Mouse (Mus musculus): Measurements from ENCODE around the gene Ensa. TPM values are rescaled to one million over a fixed set of nuclear protein-coding genes. Genes with fewer than 3 reads are reported as not detected.
A peak's percentile ranks its signal among the peaks of the same experiment; 100 is the strongest.
"Not testable (repeated sequence)": the region's sequence is repeated elsewhere in the genome, so short reads cannot be mapped to it uniquely, and the experiment has no call there.

The Ensa gene
- polyA plus RNA-seq, 1 experiment from 2014 or later = 46.5 TPM

DNA sequence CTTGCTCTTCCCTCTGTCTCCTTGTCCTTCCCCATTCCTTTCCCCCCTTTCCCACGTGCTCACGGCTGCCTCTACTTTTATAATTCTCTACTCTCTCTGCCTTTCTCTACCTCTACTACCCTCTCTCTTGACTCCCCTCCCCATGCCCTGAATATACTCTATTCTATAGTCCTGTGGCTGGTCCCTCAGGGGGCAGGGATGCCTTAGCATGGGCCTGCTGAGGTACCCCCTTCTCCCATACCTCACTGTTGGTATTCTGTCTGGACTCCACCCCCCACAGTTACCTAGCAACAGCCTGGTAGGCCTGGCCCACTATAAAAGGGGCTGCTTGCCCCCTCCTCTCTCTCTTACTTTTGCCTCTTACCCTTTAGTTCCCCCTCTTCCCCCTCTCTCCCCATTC, 1.2 kb upstream of the Ensa start:
- no peak overlapping the region for H3K27ac ChIP-seq (replicated peaks)
- H3K36me3 ChIP-seq = peaks cover 42% of the 10 kb centered on the region
- H3K9ac ChIP-seq = no peak overlapping the region
- ATAC-seq (ENCODE audit: extremely low read depth, insufficient number of reproducible peaks, low FRiP score, low TSS enrichment) = no peak
- peaks cover 15% of the 10 kb centered on the region for H3K4me1 ChIP-seq
- H3K9me3 ChIP-seq = no peaks in the 10 kb centered on the region
- no peaks in the 10 kb centered on the region for H3K27me3 ChIP-seq (replicated peaks)
- no peak overlapping the region for H3K4me2 ChIP-seq
- WGBS = 69% methylated on average over 2 of the region's 2 CpGs
- H3K4me3 ChIP-seq = no peak overlapping the region

DNA sequence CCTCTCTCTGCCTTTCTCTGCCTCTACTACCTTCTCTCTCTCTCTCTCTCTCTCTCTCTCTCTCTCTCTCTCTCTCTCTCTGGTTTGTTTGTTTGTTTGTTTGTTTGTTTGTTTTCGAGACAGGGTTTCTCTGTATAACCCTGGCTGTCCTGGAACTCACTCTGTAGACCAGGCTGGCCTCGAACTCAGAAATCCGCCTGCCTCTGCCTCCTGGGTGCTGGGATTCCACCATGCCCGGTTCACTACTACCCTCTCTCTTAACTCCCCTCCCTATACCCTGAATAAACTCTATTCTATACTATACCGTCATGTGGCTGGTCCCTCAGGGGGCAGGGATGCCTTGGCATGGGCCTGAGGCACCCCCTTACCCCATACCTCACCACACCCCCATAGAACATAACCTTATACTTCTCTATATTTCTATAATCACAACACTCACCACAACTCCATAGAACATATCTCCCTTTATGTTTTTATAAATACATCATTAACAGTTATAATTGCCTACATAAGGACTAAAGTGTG, 740 bp upstream of the Ensa start:
- WGBS = 73% methylated on average over 5 of the region's 5 CpGs

DNA sequence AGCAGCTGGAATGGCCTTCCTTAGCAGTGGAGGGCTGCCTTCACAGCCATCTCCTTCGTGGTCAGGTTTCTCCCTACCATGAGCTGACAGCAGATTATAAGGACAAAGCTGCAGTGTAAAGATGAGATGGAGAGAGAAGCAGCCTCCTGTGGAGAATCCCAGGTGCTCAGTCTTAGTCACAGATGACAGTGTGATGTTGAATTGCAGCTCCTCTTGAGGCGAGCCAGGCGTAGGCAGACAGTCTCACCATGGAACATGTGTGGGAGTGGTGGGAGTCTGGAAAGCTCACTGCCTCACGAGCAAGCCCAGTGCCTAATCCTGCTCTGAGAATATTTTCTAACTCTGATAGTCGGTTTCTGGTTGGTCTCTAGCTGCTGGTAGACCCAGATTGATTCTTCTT, 3.0 kb downstream of the Ensa start:
- no peak for ATAC-seq (ENCODE audit: extremely low read depth, insufficient number of reproducible peaks, low FRiP score, low TSS enrichment)
- Histone ChIP-seq H3K27me3 (replicated peaks) (no peaks in the 10 kb centered on the region), H3K4me1 (peaks cover 26% of the 10 kb centered on the region), H3K36me3 (peaks cover 66% of the 10 kb centered on the region), H3K4me2 (no peak overlapping the region), H3K4me3 (no peak overlapping the region), H3K27ac (replicated peaks) (no peak overlapping the region), H3K9me3 (no peaks in the 10 kb centered on the region), H3K9ac (no peak overlapping the region)
- 73% methylated on average over 5 of the region's 5 CpGs for WGBS

More for the DNA sequence above, 740 bp upstream of the Ensa start:
- Histone ChIP-seq H3K4me1 (peaks cover 15% of the 10 kb centered on the region), H3K4me2 (peak overlapping the region; percentile 70), H3K4me3 (peak overlapping the region; percentile 71), H3K36me3 (peaks cover 43% of the 10 kb centered on the region), H3K27ac (replicated peaks) (peak overlapping the region; percentile 83), H3K9ac (peak overlapping the region; percentile 81)
- H3K9me3 ChIP-seq; ATAC-seq (ENCODE audit: extremely low read depth, insufficient number of reproducible peaks, low FRiP score, low TSS enrichment); H3K27me3 ChIP-seq (replicated peaks): not testable (repeated sequence)

DNA sequence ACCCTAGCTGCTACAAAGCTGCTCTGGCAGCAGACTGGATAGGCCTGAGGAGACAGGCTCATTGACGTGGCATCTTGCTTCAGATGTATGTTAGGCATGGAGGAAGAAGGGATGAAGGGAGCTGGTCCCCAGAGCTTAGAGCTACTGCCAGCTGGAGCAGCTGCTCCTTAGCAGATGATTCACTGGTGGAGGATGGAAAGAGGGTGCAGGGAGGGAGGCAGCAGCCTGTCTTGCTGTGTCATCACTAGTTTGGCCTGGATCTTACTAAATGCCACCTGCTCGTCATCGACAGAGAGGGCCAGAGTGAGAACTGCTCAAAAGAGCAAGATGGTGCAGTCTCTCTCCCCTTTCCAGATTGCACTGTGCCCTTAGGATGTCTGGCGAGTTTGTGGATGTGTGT, 5.0 kb downstream of the Ensa start:
- no peaks in the 10 kb centered on the region for H3K27me3 ChIP-seq (replicated peaks)
- no peak overlapping the region for H3K9ac ChIP-seq
- no peak for ATAC-seq (ENCODE audit: extremely low read depth, insufficient number of reproducible peaks, low FRiP score, low TSS enrichment)
- peaks cover 86% of the 10 kb centered on the region for H3K36me3 ChIP-seq
- 82% methylated on average over 4 of the region's 4 CpGs for WGBS
- H3K4me1 ChIP-seq = peaks cover 27% of the 10 kb centered on the region
- H3K27ac ChIP-seq (replicated peaks) = no peak overlapping the region
- H3K4me2 ChIP-seq = no peak overlapping the region
- H3K4me3 ChIP-seq = no peak overlapping the region
- H3K9me3 ChIP-seq = no peaks in the 10 kb centered on the region

DNA sequence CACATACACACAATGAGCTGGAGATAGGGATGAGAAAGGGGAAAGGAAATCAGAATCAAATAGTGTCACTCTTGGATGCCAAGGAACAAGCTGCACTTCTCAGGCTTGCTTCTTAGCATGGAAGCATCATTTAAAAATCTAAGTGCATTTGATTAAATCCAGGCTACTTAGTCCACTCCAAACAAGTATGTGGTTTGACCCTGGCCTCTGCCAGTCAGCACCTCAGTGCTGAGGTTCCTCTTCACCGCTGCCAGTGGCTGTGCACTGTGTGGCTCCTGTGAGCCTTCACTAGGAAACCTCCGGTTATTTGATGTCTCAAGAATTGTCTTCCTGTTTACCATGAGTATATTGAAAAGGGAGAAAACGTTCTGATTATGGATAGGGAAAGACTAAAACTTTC, 6.1 kb downstream of the Ensa start:
- H3K9ac ChIP-seq = no peak overlapping the region
- H3K27ac ChIP-seq (replicated peaks) = no peak overlapping the region
- 71% methylated on average over 3 of the region's 3 CpGs for WGBS
- H3K4me1 ChIP-seq = peaks cover 23% of the 10 kb centered on the region
- no peaks in the 10 kb centered on the region for H3K27me3 ChIP-seq (replicated peaks)
- peaks cover 97% of the 10 kb centered on the region for H3K36me3 ChIP-seq
- H3K9me3 ChIP-seq = no peaks in the 10 kb centered on the region
- no peak overlapping the region for H3K4me2 ChIP-seq
- ATAC-seq (ENCODE audit: extremely low read depth, insufficient number of reproducible peaks, low FRiP score, low TSS enrichment) = no peak
- no peak overlapping the region for H3K4me3 ChIP-seq

DNA sequence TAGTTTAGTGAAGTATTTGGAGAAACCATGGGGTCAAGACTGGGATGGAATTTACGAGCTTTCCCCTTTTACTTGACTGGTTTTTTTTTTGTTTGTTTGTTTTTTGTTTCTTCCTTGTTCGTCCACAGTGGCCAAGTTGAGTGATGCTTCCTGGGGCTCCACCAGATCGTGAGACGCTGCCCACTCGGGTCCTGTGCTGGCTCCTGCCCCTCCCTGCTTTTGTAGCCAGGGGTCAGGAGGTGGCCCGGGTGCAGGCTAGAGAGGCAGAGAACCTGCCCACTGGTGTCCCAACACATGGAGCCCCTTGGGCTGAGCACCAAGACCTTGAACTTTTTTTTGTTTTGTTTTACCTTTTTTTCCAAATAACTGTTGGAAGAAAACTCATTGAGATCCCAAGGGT, 6.5 kb downstream of the Ensa start:
- Histone ChIP-seq H3K4me2 (no peak overlapping the region), H3K36me3 (peaks cover 100% of the 10 kb centered on the region), H3K27ac (replicated peaks) (no peak overlapping the region), H3K4me3 (no peak overlapping the region), H3K4me1 (peaks cover 22% of the 10 kb centered on the region), H3K27me3 (replicated peaks) (no peaks in the 10 kb centered on the region), H3K9me3 (no peaks in the 10 kb centered on the region), H3K9ac (no peak overlapping the region)
- ATAC-seq (ENCODE audit: extremely low read depth, insufficient number of reproducible peaks, low FRiP score, low TSS enrichment) = no peak
- 69% methylated on average over 6 of the region's 6 CpGs for WGBS

DNA sequence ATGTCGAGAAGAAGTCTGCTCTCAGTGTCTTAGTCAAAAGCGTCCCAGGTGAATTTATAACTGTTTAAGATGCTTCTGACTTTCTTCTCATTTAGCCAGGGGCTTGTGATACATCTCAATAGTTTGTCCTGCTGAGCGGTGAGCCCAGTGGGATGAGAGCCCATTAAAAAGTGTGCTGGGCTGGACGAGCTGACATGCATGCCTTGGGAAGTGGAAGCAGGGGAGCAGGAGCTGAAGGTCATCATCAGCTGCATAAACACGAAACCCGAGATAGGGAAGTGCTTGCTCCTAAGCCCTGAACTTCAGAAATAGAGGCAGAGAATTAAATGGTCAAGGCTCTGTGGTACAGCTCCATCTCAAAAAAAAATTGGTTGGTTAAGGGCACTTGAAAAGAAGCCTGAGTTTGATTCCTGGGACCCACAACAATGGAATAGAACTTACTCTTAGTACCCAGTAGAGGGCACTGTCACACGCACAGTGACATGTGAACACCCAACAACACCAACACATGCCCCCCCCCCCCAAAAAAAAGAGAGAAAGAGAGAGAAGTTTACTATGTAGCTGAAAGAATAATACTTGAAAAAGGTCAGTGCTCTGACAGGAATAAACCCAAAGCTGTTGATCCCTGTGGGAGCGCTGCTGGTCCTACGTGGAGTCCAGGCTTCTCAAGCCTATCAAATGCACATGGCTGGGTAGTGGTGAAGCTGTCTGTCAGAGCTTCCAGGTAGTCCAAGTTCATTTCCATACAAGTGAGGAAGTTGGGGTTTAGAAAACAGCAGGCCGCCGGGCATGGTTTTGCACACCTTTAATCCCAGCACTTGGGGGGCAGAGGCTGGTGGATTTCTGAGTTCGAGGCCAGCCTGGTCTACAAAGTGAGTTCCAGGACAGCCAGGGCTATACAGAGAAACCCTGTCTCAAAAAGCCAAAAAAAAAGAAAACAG, 8.1 kb downstream of the Ensa start:
- 60% methylated on average over 12 of the region's 12 CpGs for WGBS
- peaks cover 100% of the 10 kb centered on the region for H3K36me3 ChIP-seq
- no peaks in the 10 kb centered on the region for H3K9me3 ChIP-seq
- H3K27me3 ChIP-seq (replicated peaks) = no peaks in the 10 kb centered on the region
- H3K4me1 ChIP-seq = peaks cover 16% of the 10 kb centered on the region
- peak overlapping the region; percentile 42; the same call in 1 of the 2 replicates for H3K9ac ChIP-seq
- peak overlapping the region; percentile 60 for H3K27ac ChIP-seq (replicated peaks)
- ATAC-seq (ENCODE audit: extremely low read depth, insufficient number of reproducible peaks, low FRiP score, low TSS enrichment) = no peak
- no peak overlapping the region for H3K4me3 ChIP-seq
- no peak overlapping the region for H3K4me2 ChIP-seq

DNA sequence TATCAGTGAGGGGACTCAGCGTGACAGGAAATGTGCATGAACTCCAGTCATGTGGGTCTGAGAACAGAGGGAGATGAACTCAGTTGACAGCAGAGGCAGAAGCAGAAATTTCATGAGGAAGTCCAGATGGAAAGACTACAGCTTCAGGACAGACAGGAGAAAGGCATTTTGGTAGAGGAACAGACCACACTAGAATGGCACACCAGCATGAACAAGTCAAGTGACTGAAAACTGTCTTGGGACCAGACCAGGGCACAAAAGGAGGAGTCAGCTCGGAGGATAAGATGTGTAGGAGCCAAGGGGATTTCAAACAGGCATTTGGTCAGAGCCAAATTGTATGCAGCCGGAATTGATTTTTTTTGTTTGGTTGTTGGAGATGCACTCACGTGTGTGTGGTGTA, 10.8 kb downstream of the Ensa start:
- H3K4me2 ChIP-seq = no peak overlapping the region
- H3K9ac ChIP-seq = no peak overlapping the region
- H3K27me3 ChIP-seq (replicated peaks) = no peaks in the 10 kb centered on the region
- ATAC-seq (ENCODE audit: extremely low read depth, insufficient number of reproducible peaks, low FRiP score, low TSS enrichment) = no peak
- H3K9me3 ChIP-seq = no peaks in the 10 kb centered on the region
- peaks cover 93% of the 10 kb centered on the region for H3K36me3 ChIP-seq
- H3K4me1 ChIP-seq = peaks cover 16% of the 10 kb centered on the region
- H3K27ac ChIP-seq (replicated peaks) = no peak overlapping the region
- H3K4me3 ChIP-seq = no peak overlapping the region
- 64% methylated on average over 4 of the region's 4 CpGs for WGBS

DNA sequence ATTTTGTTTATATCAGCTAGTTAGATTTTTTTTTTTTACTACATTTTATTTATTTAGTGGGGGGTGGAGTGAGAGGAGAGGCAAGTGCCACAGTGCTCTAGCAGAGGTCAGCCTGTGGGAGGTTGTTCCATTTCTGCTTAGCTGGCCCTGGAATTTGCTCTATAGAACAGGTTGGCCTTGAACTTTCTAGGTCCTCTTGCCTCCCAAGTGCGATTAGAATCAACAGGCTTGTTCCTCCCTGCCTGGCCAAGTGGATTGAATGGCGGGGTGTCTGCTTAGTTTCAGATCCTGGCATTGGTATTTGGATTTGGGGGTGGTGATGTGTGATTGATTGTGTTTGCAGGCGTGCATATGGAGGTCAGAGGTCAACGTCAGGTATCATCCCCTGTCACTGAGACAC, 11.3 kb downstream of the Ensa start:
- H3K27ac ChIP-seq (replicated peaks) = no peak overlapping the region
- no peak overlapping the region for H3K4me2 ChIP-seq
- peaks cover 89% of the 10 kb centered on the region for H3K36me3 ChIP-seq
- no peaks in the 10 kb centered on the region for H3K9me3 ChIP-seq
- no peak for ATAC-seq (ENCODE audit: extremely low read depth, insufficient number of reproducible peaks, low FRiP score, low TSS enrichment)
- H3K4me3 ChIP-seq = no peak overlapping the region
- H3K27me3 ChIP-seq (replicated peaks) = no peaks in the 10 kb centered on the region
- WGBS = 63% methylated on average over 4 of the region's 4 CpGs
- peaks cover 16% of the 10 kb centered on the region for H3K4me1 ChIP-seq
- no peak overlapping the region for H3K9ac ChIP-seq

DNA sequence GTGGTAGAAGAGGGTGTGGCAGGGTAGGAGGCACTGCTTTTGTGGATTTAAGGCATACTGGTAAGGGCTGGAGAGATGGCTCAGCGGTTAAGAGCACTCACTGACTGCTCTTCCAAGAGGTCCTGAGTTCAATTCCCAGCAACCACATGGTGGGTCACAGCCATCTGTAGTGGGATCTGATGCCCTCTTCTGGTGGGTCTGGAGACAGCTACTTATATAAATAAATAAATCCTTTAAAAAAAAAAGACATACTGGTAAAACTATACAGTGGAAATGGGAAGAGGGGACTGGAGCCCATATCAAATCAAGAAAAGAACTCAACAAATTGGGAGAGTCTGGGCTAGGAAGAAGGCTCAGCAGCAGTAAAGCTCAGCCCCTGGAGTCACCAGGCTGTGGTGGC, 14.9 kb downstream of the Ensa start:
- H3K9me3 ChIP-seq = no peaks in the 10 kb centered on the region
- H3K4me1 ChIP-seq = peaks cover 10% of the 10 kb centered on the region; the same call in 1 of the 2 replicates
- H3K4me3 ChIP-seq = no peak overlapping the region
- no peaks in the 10 kb centered on the region for H3K27me3 ChIP-seq (replicated peaks)
- ATAC-seq (ENCODE audit: extremely low read depth, insufficient number of reproducible peaks, low FRiP score, low TSS enrichment) = no peak
- 93% methylated on average over 1 of the region's 1 CpGs for WGBS
- no peak overlapping the region for H3K27ac ChIP-seq (replicated peaks)
- no peak overlapping the region for H3K4me2 ChIP-seq
- H3K9ac ChIP-seq = no peak overlapping the region
- peaks cover 60% of the 10 kb centered on the region for H3K36me3 ChIP-seq

DNA sequence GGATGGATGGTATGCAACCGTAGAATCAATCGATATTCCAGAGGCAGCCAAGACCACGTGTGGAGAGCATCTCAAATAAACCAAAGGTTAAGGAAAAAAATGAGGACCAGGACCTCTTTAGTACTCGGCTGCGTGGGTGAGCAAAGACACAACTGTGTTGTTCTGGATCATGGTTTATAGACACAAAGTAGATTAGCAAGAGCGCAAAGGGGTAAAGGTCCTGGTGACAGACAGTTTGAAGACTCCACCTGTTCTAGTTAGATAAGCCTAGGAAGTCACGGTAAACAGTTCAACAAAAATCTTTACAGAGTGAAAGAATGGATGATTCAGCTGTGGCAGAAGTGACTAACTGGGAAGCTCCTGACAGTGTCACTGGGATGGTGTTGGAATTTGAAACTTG, 18.3 kb downstream of the Ensa start:
- Histone ChIP-seq H3K36me3 (peaks cover 26% of the 10 kb centered on the region), H3K4me3 (no peak overlapping the region), H3K27ac (replicated peaks) (no peak overlapping the region), H3K9me3 (no peaks in the 10 kb centered on the region), H3K4me1 (peaks cover 10% of the 10 kb centered on the region), H3K27me3 (replicated peaks) (no peaks in the 10 kb centered on the region), H3K9ac (no peak overlapping the region), H3K4me2 (no peak overlapping the region)
- no peak for ATAC-seq (ENCODE audit: extremely low read depth, insufficient number of reproducible peaks, low FRiP score, low TSS enrichment)
- WGBS = 75% methylated on average over 7 of the region's 7 CpGs
